Mouse (Mus musculus): Measurements from ENCODE around the gene Fndc3b.

GRCm38 (mm10) chr3:27491367-27491766, 219.7 kb downstream of the Fndc3b start:
- no peak for TF ChIP-seq CTCF (conservative IDR thresholded peaks at IDR 0.05; ENCODE audit: low read length)
- TF ChIP-seq NANOG (IDR thresholded peaks at IDR 0.05; ENCODE audit: borderline replicate concordance, low read length) = no peak
- TF ChIP-seq POU5F1 (IDR thresholded peaks at IDR 0.05; ENCODE audit: borderline replicate concordance, low read length) = no peak

Data from E14TG2a.4 (cell line).